Mouse (Mus musculus): ENCODE data around the gene Dusp3.

DNA sequence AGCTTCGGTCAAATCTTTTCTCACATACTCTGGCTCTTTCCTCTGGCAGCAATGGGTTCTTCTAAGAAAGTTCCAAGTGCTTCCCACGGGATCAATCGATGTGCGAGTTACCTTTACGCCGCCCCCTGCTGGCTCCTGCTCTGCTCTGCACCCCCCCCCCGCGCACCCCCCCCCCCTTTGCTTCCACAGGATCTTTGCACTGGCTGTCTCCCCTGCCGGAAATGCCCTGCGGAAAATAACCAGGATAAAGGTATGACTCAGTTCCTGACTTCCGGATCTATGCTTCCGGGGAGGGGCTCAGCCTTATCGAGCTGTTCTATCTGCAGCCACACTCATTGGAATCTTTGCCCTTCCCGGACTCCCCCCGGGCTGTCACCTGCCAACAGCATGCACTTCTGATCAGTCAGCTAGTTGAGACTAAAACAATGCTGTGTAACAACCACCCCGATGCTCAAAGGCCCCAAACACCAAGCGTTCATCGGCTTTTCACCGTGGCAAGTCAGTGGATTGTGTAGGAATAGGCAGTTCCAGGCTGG is 62.3 kb downstream of the Dusp3 start:
- no peak for TF ChIP-seq NRF1 (IDR thresholded peaks at IDR 0.05; ENCODE audit: insufficient read depth, low read depth, low read length, poor library complexity, severe bottlenecking)
- TF ChIP-seq ZC3H11A (IDR thresholded peaks at IDR 0.05; ENCODE audit: low read depth, low read length) = no peak
- TF ChIP-seq CTCF (IDR thresholded peaks at IDR 0.05 in 2 of 3, conservative IDR thresholded peaks at IDR 0.05 in 1 of 3; ENCODE audit: control insufficient read depth in 1 of 3, insufficient read depth in 1 of 3, low read depth in 2 of 3, low read length in 3 of 3, poor library complexity in 1 of 3, severe bottlenecking in 1 of 3) = peak; percentile 6 to 44 (median 18); a peak in 3 of 6 replicates
- no peak for TF ChIP-seq POLR2A (IDR thresholded peaks at IDR 0.05; ENCODE audit: control insufficient read depth in 1 of 2, insufficient read depth in 1 of 2, low read depth in 1 of 2, low read length in 2 of 2, poor library complexity in 1 of 2)
- TF ChIP-seq EP300 (IDR thresholded peaks at IDR 0.05; ENCODE audit: low read depth in 1 of 2, low read length in 2 of 2) = no peak
- no peak for TF ChIP-seq ETS1 (IDR thresholded peaks at IDR 0.05; ENCODE audit: low read depth, low read length)
- TF ChIP-seq NELFE (IDR thresholded peaks at IDR 0.05; ENCODE audit: low read depth, low read length) = no peak
- no peak for TF ChIP-seq KAT2A (conservative IDR thresholded peaks at IDR 0.05; ENCODE audit: low read depth, low read length)
- no peak for TF ChIP-seq MEF2A (IDR thresholded peaks at IDR 0.05; ENCODE audit: extremely low read depth, insufficient replicate concordance, low read depth, low read length, poor library complexity, severe bottlenecking)
- TF ChIP-seq USF2 (IDR thresholded peaks at IDR 0.05; ENCODE audit: borderline replicate concordance in 1 of 2, insufficient read depth in 1 of 2, low read depth in 1 of 2, low read length in 2 of 2) = no peak
- no peak for TF ChIP-seq MAX (IDR thresholded peaks at IDR 0.05; ENCODE audit: low read length)
- TF ChIP-seq ZNF384 (IDR thresholded peaks at IDR 0.05; ENCODE audit: low read depth, low read length) = no peak
- no peak for TF ChIP-seq ELF1 (IDR thresholded peaks at IDR 0.05; ENCODE audit: low read depth, low read length)

Measured in MEL (cell line).